Mouse (Mus musculus): ENCODE measurements around the gene Avpr1a. TPM values are rescaled to one million over a fixed set of nuclear protein-coding genes. Genes with fewer than 3 reads are reported as not detected.

Gene Avpr1a
- total RNA-seq (2014; rRNA removed) (5.2 and 5.6 TPM in 2 replicates), polyA plus RNA-seq (2015; fragmentation: Nextera tagmentation; extraction: Ambion mirVana) (2.9 and 3.1 TPM in 2 replicates)

DNA sequence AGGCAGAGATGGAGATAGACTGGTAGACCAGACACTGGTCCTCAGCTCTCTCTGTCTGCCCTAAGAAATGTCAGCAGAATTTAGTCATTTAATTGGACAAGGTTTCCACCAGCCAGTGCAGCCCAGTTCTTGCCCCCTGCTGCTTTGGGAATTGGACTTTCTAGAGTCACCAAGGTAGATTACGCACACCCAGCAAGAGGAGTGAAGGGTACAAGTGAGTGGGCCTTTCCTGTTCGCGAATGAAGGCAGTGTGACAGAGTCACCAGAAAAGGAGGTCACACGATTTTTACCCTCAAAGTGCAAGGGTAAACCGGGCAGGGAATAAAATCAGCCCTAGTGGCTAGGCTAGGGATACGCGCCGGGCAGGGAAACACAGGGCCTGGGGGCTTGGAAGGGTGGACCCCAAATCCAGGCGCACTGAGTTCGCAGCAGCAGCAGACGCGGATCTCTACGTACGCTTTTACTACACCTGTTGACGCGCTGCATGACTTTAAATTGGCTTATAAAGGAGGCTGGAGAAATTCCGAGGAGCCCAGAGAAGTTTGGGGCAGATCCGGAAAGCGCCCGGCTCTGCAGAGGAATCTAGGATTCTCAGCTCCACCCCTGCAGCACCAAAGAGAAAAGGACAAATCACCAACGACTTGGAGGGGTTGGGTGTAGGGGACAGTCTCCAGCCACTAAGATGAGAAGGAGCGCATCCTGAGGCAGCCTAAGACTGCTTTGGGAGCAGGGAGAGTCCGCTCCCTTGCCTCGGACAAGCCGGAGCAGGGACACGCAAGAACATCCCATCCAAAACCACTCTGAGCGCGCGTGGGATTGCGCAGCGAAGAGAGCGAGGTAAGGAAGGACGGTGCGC, at the start of gene Avpr1a:
Avpr1a (plus strand) TSS at position 639 of the 856 bp plus-strand sequence.
- 5% methylated on average over 34 of the region's 34 CpGs for WGBS
- Histone ChIP-seq H3K27me3 (ENCODE audit: insufficient read depth, low read length) (peaks cover 6% of the 10 kb centered on the region; the same call in 1 of the 2 replicates), H3K4me2 (ENCODE audit: low read depth, low read length) (peak within 1 kb of the TSS; percentile 67), H3K4me3 (ENCODE audit: low read length) (peak within 1 kb of the TSS; percentile 43), H3K36me3 (ENCODE audit: insufficient read depth, low read length) (no peaks in the 10 kb centered on the region), H3K9ac (replicated peaks; ENCODE audit: low read length) (peak within 1 kb of the TSS; percentile 34), H3K9me3 (ENCODE audit: low read length) (no peaks in the 10 kb centered on the region), H3K4me1 (ENCODE audit: insufficient read depth, low read length) (0 out of 2 replicates have a peak, but pooled peaks cover 12% of the 10 kb centered on the region), H3K27ac (no peak within 1 kb of the TSS)
- ATAC-seq, result no peak; the same call in 1 of the 2 replicates
- TF ChIP-seq CTCF (IDR thresholded peaks at IDR 0.05; ENCODE audit: low read depth), result no peak
- peak; percentile 11 for DNase-seq (ENCODE audit: low spot score)

DNA sequence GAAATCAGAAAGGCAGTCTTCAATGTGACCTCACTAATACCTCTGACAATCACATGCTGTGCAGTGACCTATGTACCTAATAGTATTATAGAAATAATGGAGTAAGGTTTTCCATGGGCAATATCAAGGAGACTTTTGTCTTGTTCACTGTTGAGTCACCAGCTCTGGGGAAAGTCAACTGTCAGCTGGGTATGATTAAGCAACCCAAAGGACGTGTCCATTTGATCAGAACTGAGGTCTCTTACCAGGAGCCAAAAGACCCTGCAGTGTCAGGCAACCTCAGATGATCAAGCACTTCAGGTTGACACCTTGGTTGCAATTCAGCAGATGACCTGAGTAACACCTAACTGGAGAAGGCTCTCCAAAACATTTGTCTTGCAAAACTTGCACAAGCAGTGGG, 46.0 kb upstream of the Avpr1a start:
- Histone ChIP-seq H3K4me2 (ENCODE audit: low read depth, low read length) (no peak overlapping the region), H3K36me3 (ENCODE audit: insufficient read depth, low read length) (no peaks in the 10 kb centered on the region), H3K4me1 (ENCODE audit: insufficient read depth, low read length) (no peaks in the 10 kb centered on the region), H3K27ac (no peak overlapping the region), H3K27me3 (ENCODE audit: insufficient read depth, low read length) (no peaks in the 10 kb centered on the region), H3K9ac (replicated peaks; ENCODE audit: low read length) (no peak overlapping the region), H3K9me3 (ENCODE audit: low read length) (no peaks in the 10 kb centered on the region), H3K4me3 (ENCODE audit: low read length) (no peak overlapping the region)
- no peak for TF ChIP-seq CTCF (IDR thresholded peaks at IDR 0.05; ENCODE audit: low read depth)
- ATAC-seq (no peak), DNase-seq (ENCODE audit: low spot score) (no peak)
- WGBS, result 71% methylated on average over 1 of the region's 1 CpGs

DNA sequence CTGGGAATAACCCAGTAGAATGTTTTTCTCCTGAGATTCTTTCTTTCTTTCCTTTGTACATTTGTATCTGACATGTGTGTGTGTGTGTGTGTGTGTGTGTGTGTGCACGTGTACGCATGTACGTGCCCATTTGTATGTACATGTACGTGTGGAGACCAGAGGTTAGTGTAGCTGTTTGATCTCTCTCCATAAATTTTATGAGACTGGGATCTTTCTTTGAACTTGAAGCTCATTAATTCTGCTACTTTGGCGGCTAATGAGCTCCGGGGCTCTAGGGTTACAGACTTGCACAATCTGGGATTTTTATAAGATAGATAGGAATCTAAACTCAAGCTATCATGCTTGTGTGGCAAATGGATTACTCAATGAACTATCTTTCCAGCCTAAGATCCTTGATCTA, 42.0 kb upstream of the Avpr1a start:
- Histone ChIP-seq H3K4me3 (ENCODE audit: low read length) (no peak overlapping the region), H3K27ac (no peak overlapping the region), H3K4me1 (ENCODE audit: insufficient read depth, low read length) (no peaks in the 10 kb centered on the region), H3K9ac (replicated peaks; ENCODE audit: low read length) (no peak overlapping the region), H3K9me3 (ENCODE audit: low read length) (no peaks in the 10 kb centered on the region), H3K4me2 (ENCODE audit: low read depth, low read length) (no peak overlapping the region), H3K27me3 (ENCODE audit: insufficient read depth, low read length) (no peaks in the 10 kb centered on the region), H3K36me3 (ENCODE audit: insufficient read depth, low read length) (no peaks in the 10 kb centered on the region)
- ATAC-seq (no peak), DNase-seq (ENCODE audit: low spot score) (no peak)
- TF ChIP-seq CTCF (IDR thresholded peaks at IDR 0.05; ENCODE audit: low read depth), result no peak
- WGBS, result 84% methylated on average over 6 of the region's 6 CpGs

DNA sequence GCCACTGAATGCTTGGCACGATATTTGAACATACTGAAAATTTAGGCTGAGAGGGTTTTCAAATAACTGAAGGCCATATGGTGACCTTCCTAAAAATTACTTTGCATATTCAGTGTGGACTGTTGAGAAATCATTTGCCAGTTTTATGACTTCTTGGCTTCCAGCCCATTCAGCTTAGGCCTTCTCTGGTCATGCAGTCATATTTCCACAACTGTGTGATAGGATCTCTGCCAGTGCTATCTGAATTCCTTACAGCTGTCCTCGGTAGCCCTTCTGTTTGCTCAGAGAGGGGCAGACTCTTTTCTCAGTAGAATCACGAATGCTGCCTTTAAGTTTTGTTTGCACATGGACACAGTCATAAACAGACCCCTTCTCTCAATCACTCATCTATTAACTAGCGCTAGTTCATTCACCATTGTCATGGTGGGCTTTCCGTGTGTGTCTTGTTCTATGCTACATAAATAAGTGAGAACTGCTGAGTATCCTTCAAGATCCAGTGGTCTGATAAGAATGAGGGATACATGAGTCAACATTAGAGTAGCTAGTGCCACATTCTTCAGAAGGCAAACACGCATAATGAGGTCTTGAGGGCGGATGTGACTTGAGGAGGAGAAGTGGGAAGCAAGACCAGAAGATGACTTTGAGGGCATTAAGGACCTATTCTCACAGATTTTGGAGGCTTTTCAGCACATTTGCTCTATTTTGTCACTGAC, 39.4 kb upstream of the Avpr1a start:
- Histone ChIP-seq H3K4me3 (ENCODE audit: low read length) (no peak overlapping the region), H3K27ac (no peak overlapping the region), H3K27me3 (ENCODE audit: insufficient read depth, low read length) (no peaks in the 10 kb centered on the region), H3K36me3 (ENCODE audit: insufficient read depth, low read length) (no peaks in the 10 kb centered on the region), H3K9ac (replicated peaks; ENCODE audit: low read length) (no peak overlapping the region), H3K9me3 (ENCODE audit: low read length) (no peaks in the 10 kb centered on the region), H3K4me1 (ENCODE audit: insufficient read depth, low read length) (no peaks in the 10 kb centered on the region), H3K4me2 (ENCODE audit: low read depth, low read length) (no peak overlapping the region)
- ATAC-seq, result no peak
- no peak for DNase-seq (ENCODE audit: low spot score)
- WGBS, result 82% methylated on average over 7 of the region's 7 CpGs
- no peak for TF ChIP-seq CTCF (IDR thresholded peaks at IDR 0.05; ENCODE audit: low read depth)

DNA sequence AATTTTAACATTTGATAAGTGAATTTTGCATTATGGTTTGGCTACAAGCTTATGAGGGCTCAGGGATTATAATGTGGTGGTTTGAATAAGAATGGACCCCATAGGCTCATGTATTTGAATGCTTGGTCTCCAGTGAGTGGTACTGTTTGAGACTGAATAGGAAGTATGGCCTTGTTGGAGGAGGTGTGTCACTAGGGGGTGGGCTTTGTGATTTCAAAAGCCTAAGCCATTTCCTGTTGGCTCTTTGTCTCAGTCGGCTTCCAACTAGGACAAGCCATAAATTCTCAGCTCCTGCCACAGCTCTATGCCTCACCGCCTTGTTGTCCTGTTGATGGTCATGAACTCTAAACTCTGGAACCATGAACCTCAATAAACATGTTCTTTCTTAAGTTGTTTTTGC, 37.5 kb upstream of the Avpr1a start:
- 61% methylated on average over 2 of the region's 2 CpGs for WGBS
- Histone ChIP-seq H3K4me1 (ENCODE audit: insufficient read depth, low read length) (no peaks in the 10 kb centered on the region), H3K4me3 (ENCODE audit: low read length) (no peak overlapping the region), H3K27ac (no peak overlapping the region), H3K9me3 (ENCODE audit: low read length) (no peaks in the 10 kb centered on the region), H3K9ac (replicated peaks; ENCODE audit: low read length) (no peak overlapping the region), H3K27me3 (ENCODE audit: insufficient read depth, low read length) (no peaks in the 10 kb centered on the region), H3K36me3 (ENCODE audit: insufficient read depth, low read length) (no peaks in the 10 kb centered on the region), H3K4me2 (ENCODE audit: low read depth, low read length) (no peak overlapping the region)
- ATAC-seq (no peak), DNase-seq (ENCODE audit: low spot score) (no peak)
- TF ChIP-seq CTCF (IDR thresholded peaks at IDR 0.05; ENCODE audit: low read depth), result no peak

DNA sequence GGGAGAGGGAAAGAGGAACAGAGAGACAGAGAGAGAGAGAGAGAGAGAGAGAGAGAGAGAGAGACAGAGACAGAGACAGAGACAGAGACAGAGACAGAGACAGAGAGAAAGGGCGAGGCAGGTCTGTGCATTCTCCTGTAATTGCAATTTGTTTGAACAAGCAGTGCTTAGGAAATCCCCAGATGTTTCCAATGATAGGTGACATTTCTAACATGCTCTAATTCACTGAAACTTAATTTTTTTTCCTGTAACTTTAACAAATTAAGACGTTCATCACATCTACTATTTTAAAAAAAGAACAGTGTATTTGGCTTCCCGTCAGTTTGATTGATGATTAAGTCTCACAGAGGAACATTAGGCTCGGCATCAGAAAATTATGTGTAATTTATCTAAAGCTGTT, 15.6 kb upstream of the Avpr1a start:
- H3K27ac ChIP-seq, result no peak overlapping the region
- H3K4me1 ChIP-seq (ENCODE audit: insufficient read depth, low read length), result no peaks in the 10 kb centered on the region
- DNase-seq (ENCODE audit: low spot score), result no peak
- no peak overlapping the region for H3K9ac ChIP-seq (replicated peaks; ENCODE audit: low read length)
- no peak for TF ChIP-seq CTCF (IDR thresholded peaks at IDR 0.05; ENCODE audit: low read depth)
- no peak for ATAC-seq
- H3K27me3 ChIP-seq (ENCODE audit: insufficient read depth, low read length), result no peaks in the 10 kb centered on the region
- H3K36me3 ChIP-seq (ENCODE audit: insufficient read depth, low read length), result no peaks in the 10 kb centered on the region
- H3K4me3 ChIP-seq (ENCODE audit: low read length), result no peak overlapping the region
- no peak overlapping the region for H3K4me2 ChIP-seq (ENCODE audit: low read depth, low read length)
- no peaks in the 10 kb centered on the region for H3K9me3 ChIP-seq (ENCODE audit: low read length)
- 63% methylated on average over 4 of the region's 4 CpGs for WGBS

Measured in hindbrain, postnatal 0 days (tissue).